Mouse (Mus musculus) hindbrain, embryonic 13.5 days (tissue): ENCODE results near the gene Ifna11. TPM values are rescaled to one million over a fixed set of nuclear protein-coding genes. Genes with fewer than 3 reads are reported as not detected.
A peak's percentile ranks its signal among the peaks of the same experiment; 100 is the strongest.

Experiments used
- ATAC-seq: fragments of 200-750 bp; cut with Nextera tagmentation; 2 replicates; pipeline ENCODE4 v1.8.0; 2017; ENCODE audit warnings: moderate TSS enrichment; ENCODE audit not compliant: low FRiP score
- H3K27ac ChIP-seq: fragments of 300-500 bp; sonication (generic); 2 replicates; pipeline ENCODE4 v1.5.1; 2015; ENCODE audit warnings: inconsistent platforms, mild to moderate bottlenecking, moderate library complexity
- H3K27me3 ChIP-seq: fragments of 300-500 bp; sonication (generic); 2 replicates; pipeline ENCODE4 v1.6.1; 2015; ENCODE audit warnings: mild to moderate bottlenecking, inconsistent platforms
- H3K36me3 ChIP-seq: fragments of 300-500 bp; sonication (generic); 2 replicates; pipeline ENCODE4 v1.6.1; 2015; ENCODE audit warnings: mild to moderate bottlenecking, inconsistent platforms
- H3K4me1 ChIP-seq: fragments of 300-500 bp; sonication (generic); replicated peaks from 2 replicates; pipeline ENCODE4 v1.6.1; 2015; ENCODE audit warnings: inconsistent platforms
- H3K4me2 ChIP-seq: fragments of 300-500 bp; sonication (generic); 2 replicates; pipeline ENCODE4 v1.6.1; 2015; ENCODE audit warnings: inconsistent platforms, mild to moderate bottlenecking, moderate library complexity
- H3K4me3 ChIP-seq: fragments of 300-500 bp; sonication (generic); 2 replicates; pipeline ENCODE4 v1.5.1; 2015; ENCODE audit warnings: mild to moderate bottlenecking, inconsistent platforms
- H3K9ac ChIP-seq: fragments of 300-500 bp; sonication (generic); 2 replicates; pipeline ENCODE4 v1.6.1; 2015; ENCODE audit warnings: mild to moderate bottlenecking, inconsistent platforms
- H3K9me3 ChIP-seq: fragments of 300-500 bp; sonication (generic); 2 replicates; pipeline ENCODE4 v1.6.1; 2016; ENCODE audit warnings: inconsistent platforms
- WGBS: fragments of 180-500 bp; shearing (Covaris S2); methylation state at CpG from one replicate; pipeline ENCODE4 v1.1.7; 2015; 5-methylcytosine and 5-hydroxymethylcytosine counted together
- polyA plus RNA-seq: library from polyadenylated mRNA; unstranded; fragments of >200 nt; fragmentation: Nextera tagmentation; extraction: Ambion mirVana; gene quantifications from 2 replicates; pipeline ENCODE4 v1.2.1, GENCODE M21; 2015

Ifna11 gene
- polyA plus RNA-seq, 1 experiment from 2014 or later: not detected

GRCm38 (mm10) chr4:88851026-88851763 is 31.4 kb downstream of the Ifna11 start:
- H3K9me3 ChIP-seq: no peaks in the 10 kb centered on the region
- peaks cover 5% of the 10 kb centered on the region; the same call in 1 of the 2 replicates for H3K4me1 ChIP-seq
- 36% methylated on average over 4 of the region's 4 CpGs for WGBS
- ATAC-seq: no peak
- no peak overlapping the region for H3K4me3 ChIP-seq
- no peak overlapping the region for H3K4me2 ChIP-seq
- H3K36me3 ChIP-seq: no peaks in the 10 kb centered on the region
- no peaks in the 10 kb centered on the region for H3K27me3 ChIP-seq
- H3K9ac ChIP-seq: no peak overlapping the region
- H3K27ac ChIP-seq: no peak overlapping the region

- ATAC-seq: no peak
- no peak overlapping the region for H3K27ac ChIP-seq
- no peak overlapping the region for H3K4me3 ChIP-seq
- H3K9me3 ChIP-seq: no peaks in the 10 kb centered on the region
- peaks cover 11% of the 10 kb centered on the region; the same call in 1 of the 2 replicates for H3K27me3 ChIP-seq
- 0 out of 2 replicates have a peak, but pooled peaks cover 4% of the 10 kb centered on the region for H3K4me1 ChIP-seq
- H3K36me3 ChIP-seq: no peaks in the 10 kb centered on the region
- no peak overlapping the region for H3K4me2 ChIP-seq
- H3K9ac ChIP-seq: no peak overlapping the region
These were observed 39.5 kb downstream of the Ifna11 start for GRCm38 (mm10) chr4:88859214-88859613.

GRCm38 (mm10) chr4:88863309-88863708 is 43.5 kb downstream of the Ifna11 start:
- 7% methylated on average over 7 of the region's 7 CpGs for WGBS
- H3K9me3 ChIP-seq: no peaks in the 10 kb centered on the region
- H3K9ac ChIP-seq: no peak overlapping the region
- no peak overlapping the region for H3K27ac ChIP-seq
- no peaks in the 10 kb centered on the region for H3K36me3 ChIP-seq
- no peak overlapping the region for H3K4me2 ChIP-seq
- no peak for ATAC-seq
- H3K27me3 ChIP-seq: peaks cover 19% of the 10 kb centered on the region
- peaks cover 14% of the 10 kb centered on the region for H3K4me1 ChIP-seq
- H3K4me3 ChIP-seq: no peak overlapping the region

- Histone ChIP-seq H3K9me3 (no peaks in the 10 kb centered on the region), H3K9ac (no peak overlapping the region), H3K27ac (no peak overlapping the region), H3K4me1 (peaks cover 17% of the 10 kb centered on the region), H3K27me3 (peaks cover 23% of the 10 kb centered on the region), H3K4me3 (no peak overlapping the region), H3K4me2 (no peak overlapping the region), H3K36me3 (no peaks in the 10 kb centered on the region)
- ATAC-seq: no peak
- WGBS: 76% methylated on average over 9 of the region's 9 CpGs
These were observed 44.8 kb downstream of the Ifna11 start for GRCm38 (mm10) chr4:88864599-88864998.

GRCm38 (mm10) chr4:88865011-88865569 is 45.3 kb downstream of the Ifna11 start:
- no peak overlapping the region for H3K27ac ChIP-seq
- 54% methylated on average over 6 of the region's 6 CpGs for WGBS
- no peak for ATAC-seq

GRCm38 (mm10) chr4:88867366-88867925 is 47.7 kb downstream of the Ifna11 start:
- no peaks in the 10 kb centered on the region for H3K36me3 ChIP-seq
- 1% methylated on average over 8 of the region's 8 CpGs for WGBS

More at GRCm38 (mm10) chr4:88865011-88865569, 45.3 kb downstream of the Ifna11 start:
- Histone ChIP-seq H3K9me3 (no peaks in the 10 kb centered on the region), H3K9ac (no peak overlapping the region), H3K4me3 (no peak overlapping the region), H3K36me3 (no peaks in the 10 kb centered on the region), H3K4me1 (peaks cover 17% of the 10 kb centered on the region), H3K27me3 (peaks cover 23% of the 10 kb centered on the region), H3K4me2 (no peak overlapping the region)

GRCm38 (mm10) chr4:88867926-88868911 is 48.5 kb downstream of the Ifna11 start:
- WGBS: 8% methylated on average over 31 of the region's 31 CpGs

More at GRCm38 (mm10) chr4:88867366-88867925, 47.7 kb downstream of the Ifna11 start:
- Histone ChIP-seq H3K4me3 (peak overlapping the region; percentile 53), H3K9ac (0 out of 2 replicates have a peak overlapping the region, but pooled peaks have one; percentile 68), H3K27me3 (peaks cover 33% of the 10 kb centered on the region), H3K9me3 (no peaks in the 10 kb centered on the region), H3K27ac (no peak overlapping the region), H3K4me2 (peak overlapping the region; percentile 93), H3K4me1 (peaks cover 17% of the 10 kb centered on the region)
- ATAC-seq: peak; percentile 70

More at GRCm38 (mm10) chr4:88867926-88868911, 48.5 kb downstream of the Ifna11 start:
- Histone ChIP-seq H3K9me3 (no peaks in the 10 kb centered on the region), H3K27ac (no peak overlapping the region), H3K9ac (peak overlapping the region; percentile 68), H3K4me1 (peaks cover 14% of the 10 kb centered on the region), H3K36me3 (no peaks in the 10 kb centered on the region), H3K4me3 (peak overlapping the region; percentile 53), H3K4me2 (peak overlapping the region; percentile 93), H3K27me3 (peaks cover 27% of the 10 kb centered on the region)
- peak; percentile 81 for ATAC-seq

Other genes starting within 250 kb of the Ifna11 start
- not detected in 2 replicates for gene Ifna14, start 248.2 kb upstream of the Ifna11 start, polyA plus RNA-seq
- not detected in 2 replicates for gene Ifna9, start 227.6 kb upstream of the Ifna11 start, polyA plus RNA-seq
- gene Ifna12, start 216.6 kb upstream of the Ifna11 start, polyA plus RNA-seq: not detected in 2 replicates
- gene C87499, start 185.5 kb upstream of the Ifna11 start, polyA plus RNA-seq: not detected in 2 replicates
- gene Ifna13, start 175.5 kb upstream of the Ifna11 start, polyA plus RNA-seq: not detected in 2 replicates
- gene Ifna16, start 143.0 kb upstream of the Ifna11 start, polyA plus RNA-seq: not detected in 2 replicates
- gene Ifna2, start 136.0 kb upstream of the Ifna11 start, polyA plus RNA-seq: not detected in 2 replicates
- gene Ifnab, start 128.6 kb upstream of the Ifna11 start, polyA plus RNA-seq: not detected in 2 replicates
- 1.6 and 2.6 TPM in 2 replicates for gene Gm26566, start 98.2 kb upstream of the Ifna11 start, polyA plus RNA-seq
- 129 and 130 TPM in 2 replicates for gene Klhl9, start 97.5 kb upstream of the Ifna11 start, polyA plus RNA-seq
- not detected in 2 replicates for gene Gm13271, start 65.1 kb upstream of the Ifna11 start, polyA plus RNA-seq
- gene Gm13283, start 59.8 kb upstream of the Ifna11 start, polyA plus RNA-seq: 0.22 TPM in 1 of 2 replicates, not detected in the other
- gene Gm13290, start 46.1 kb upstream of the Ifna11 start, polyA plus RNA-seq: 0.22 TPM in 1 of 2 replicates, not detected in the other
- not detected in 2 replicates for gene Gm13289, start 43.0 kb upstream of the Ifna11 start, polyA plus RNA-seq
- gene Gm13272, start 40.1 kb upstream of the Ifna11 start, polyA plus RNA-seq: not detected in 2 replicates
- not detected in 2 replicates for gene Ifnz, start 37.8 kb upstream of the Ifna11 start, polyA plus RNA-seq
- gene Gm13276, start 34.2 kb upstream of the Ifna11 start, polyA plus RNA-seq: not detected in 2 replicates
- not detected in 2 replicates for gene Gm13277, start 31.3 kb upstream of the Ifna11 start, polyA plus RNA-seq
- gene Gm13278, start 28.4 kb upstream of the Ifna11 start, polyA plus RNA-seq: not detected in 2 replicates
- not detected in 2 replicates for gene Gm13275, start 25.5 kb upstream of the Ifna11 start, polyA plus RNA-seq
- not detected in 2 replicates for gene Gm13279, start 22.6 kb upstream of the Ifna11 start, polyA plus RNA-seq
- not detected in 2 replicates for gene Gm13285, start 20.3 kb upstream of the Ifna11 start, polyA plus RNA-seq
- not detected in 2 replicates for gene Gm13287, start 16.7 kb upstream of the Ifna11 start, polyA plus RNA-seq
- not detected in 2 replicates for gene Gm13288, start 14.4 kb upstream of the Ifna11 start, polyA plus RNA-seq
- not detected in 2 replicates for gene Ifna7, start 3.7 kb upstream of the Ifna11 start, polyA plus RNA-seq
- gene Ifna6, start 7.5 kb downstream of the Ifna11 start, polyA plus RNA-seq: not detected in 2 replicates
- gene Ifna5, start 15.6 kb downstream of the Ifna11 start, polyA plus RNA-seq: not detected in 2 replicates
- not detected in 2 replicates for gene Ifna4, start 21.9 kb downstream of the Ifna11 start, polyA plus RNA-seq
- not detected in 2 replicates for gene Ifna1, start 30.1 kb downstream of the Ifna11 start, polyA plus RNA-seq
- not detected in 2 replicates for gene Ifne, start 60.2 kb downstream of the Ifna11 start, polyA plus RNA-seq